Mouse (Mus musculus) megakaryocyte, embryonic 14.5 days (primary cell): ENCODE measurements around the gene Ier3.

Experiments used
- FLI1 ChIP-seq: IDR thresholded peaks from 2 replicates; pipeline ENCODE4 v1.6.1; 2012; ENCODE audit warnings: low read length, inconsistent platforms, mixed read lengths
- GATA1 ChIP-seq: IDR thresholded peaks from 3 replicates; pipeline ENCODE4 v1.6.1; 2012; ENCODE audit warnings: mixed read lengths, low read length, inconsistent platforms, borderline replicate concordance

DNA sequence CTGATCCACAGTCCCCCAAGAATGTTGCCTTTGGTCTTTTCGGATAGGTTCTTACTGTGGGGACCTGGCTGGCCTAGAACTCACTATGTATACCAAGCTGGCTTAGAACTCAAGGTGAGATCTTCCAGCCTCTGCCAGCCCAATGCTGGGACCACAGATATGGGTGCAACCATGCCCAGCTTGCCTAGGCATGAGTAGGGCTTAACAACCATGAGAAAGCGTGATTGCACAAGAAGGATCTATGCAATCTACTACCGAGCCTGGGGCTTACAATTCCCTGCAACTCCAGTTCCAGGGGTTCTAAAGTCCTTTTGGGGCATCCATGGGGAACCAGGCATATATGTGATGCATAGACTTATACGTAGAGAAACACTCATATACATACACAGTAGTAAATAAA lies 30.6 kb upstream of the Ier3 start:
- TF ChIP-seq GATA1 (no peak), FLI1 (no peak)
